8 mouse cellular contexts compared by ENCODE assay signal in genomic region chr17:63501091-63501490, GRCm38 (mm10). TPM values are rescaled to one million over a fixed set of nuclear protein-coding genes. Genes with fewer than 3 reads are reported as not detected.
DNase-seq lines count a peak whose midpoint lies in the region; ATAC-seq and TF ChIP-seq lines count a peak whose summit lies in the region.

No protein-coding gene starts in this region.

- peaks cover 20% of the 10 kb centered on the region for H3K4me1 ChIP-seq in heart, postnatal 0 days (ENCODE audit: control insufficient read depth, insufficient read depth)
- H3K4me1 ChIP-seq in brown adipose tissue, adult 24 weeks (ENCODE audit: control insufficient read depth, insufficient read depth, insufficient read length, low read length), result peaks cover 11% of the 10 kb centered on the region; the same call in 1 of the 2 replicates
- H3K4me1 ChIP-seq in hindbrain, embryonic 15.5 days (replicated peaks), result peaks cover 34% of the 10 kb centered on the region
- peaks cover 32% of the 10 kb centered on the region for H3K4me1 ChIP-seq in midbrain, embryonic 13.5 days (replicated peaks)

- H3K9me3 ChIP-seq in heart, postnatal 0 days (replicated peaks; ENCODE audit: control insufficient read depth, low read length), result no peaks in the 10 kb centered on the region
- no peaks in the 10 kb centered on the region for H3K9me3 ChIP-seq in hindbrain, embryonic 15.5 days
- no peaks in the 10 kb centered on the region; the same call in 1 of the 2 replicates for H3K9me3 ChIP-seq in midbrain, embryonic 13.5 days

- TF ChIP-seq EP300 in heart, postnatal 0 days (IDR thresholded peaks at IDR 0.05; ENCODE audit: low read depth), result no peak

- 88% methylated on average over 6 of the region's 6 CpGs for WGBS in heart, postnatal 0 days
- WGBS in hindbrain, embryonic 15.5 days, result 95% methylated on average over 6 of the region's 6 CpGs
- 95% methylated on average over 6 of the region's 6 CpGs for WGBS in midbrain, embryonic 13.5 days

- intact Hi-C loops in heart, postnatal 25 days (cut with DNase I), result loop anchor here (5.0 kb wide), 1 partner anchor 1101 kb away; the partner anchor contains the start of gene Man2a1

- no peak for TF ChIP-seq CTCF in heart, postnatal 0 days (IDR thresholded peaks at IDR 0.05; ENCODE audit: low read depth)

- peak overlapping the region; percentile 77; the same call in 1 of the 2 replicates for H3K4me2 ChIP-seq in heart, postnatal 0 days (ENCODE audit: low read depth, low read length)
- peak overlapping the region; percentile 71 for H3K4me2 ChIP-seq in hindbrain, embryonic 15.5 days
- H3K4me2 ChIP-seq in midbrain, embryonic 13.5 days (replicated peaks), result peak overlapping the region; percentile 72

- H3K4me3 ChIP-seq in heart, postnatal 0 days (ENCODE audit: low read depth, low read length), result peak overlapping the region; percentile 84; the same call in 1 of the 2 replicates
- no peak overlapping the region for H3K4me3 ChIP-seq in brown adipose tissue, adult 24 weeks (ENCODE audit: insufficient read depth, low read depth, low read length)
- H3K4me3 ChIP-seq in hindbrain, embryonic 15.5 days, result peak overlapping the region; percentile 92
- peak overlapping the region; percentile 97 for H3K4me3 ChIP-seq in midbrain, embryonic 13.5 days (replicated peaks)

- no peaks in the 10 kb centered on the region for H3K36me3 ChIP-seq in heart, postnatal 0 days (replicated peaks; ENCODE audit: control insufficient read depth, insufficient read depth, low read length)
- H3K36me3 ChIP-seq in hindbrain, embryonic 15.5 days, result no peaks in the 10 kb centered on the region
- no peaks in the 10 kb centered on the region for H3K36me3 ChIP-seq in midbrain, embryonic 13.5 days

- H3K27me3 ChIP-seq in heart, postnatal 0 days (ENCODE audit: control insufficient read depth, insufficient read depth, low read length), result no peaks in the 10 kb centered on the region
- no peaks in the 10 kb centered on the region for H3K27me3 ChIP-seq in hindbrain, embryonic 15.5 days
- no peaks in the 10 kb centered on the region for H3K27me3 ChIP-seq in midbrain, embryonic 13.5 days

- peak overlapping the region; percentile 95; the same call in 1 of the 2 replicates for H3K27ac ChIP-seq in heart, postnatal 0 days (ENCODE audit: low read depth)
- peak overlapping the region; percentile 58; the same call in 1 of the 2 replicates for H3K27ac ChIP-seq in brown adipose tissue, adult 24 weeks (replicated peaks; ENCODE audit: low read depth, low read length)
- H3K27ac ChIP-seq in hindbrain, embryonic 15.5 days (replicated peaks), result peak overlapping the region; percentile 96; the same call in 1 of the 2 replicates
- no peak overlapping the region for H3K27ac ChIP-seq in midbrain, embryonic 13.5 days

- ATAC-seq in heart, postnatal 0 days (ENCODE audit: insufficient read depth, low read depth), result no peak
- ATAC-seq in hindbrain, embryonic 15.5 days (ENCODE audit: low FRiP score, low read depth), result no peak
- ATAC-seq in midbrain, embryonic 13.5 days, result no peak
- no peak for ATAC-seq in activated CD4-positive, CD25-positive, alpha-beta regulatory T cell, adult 4 months

- no peak for DNase-seq in heart, postnatal 0 days (ENCODE audit: low spot score)
- DNase-seq in heart, postnatal 25 days (ENCODE audit: low spot score), result no peak
- DNase-seq in adrenal gland, postnatal 10 days, result no peak
- no peak for DNase-seq in thymus, postnatal 36 days

- no peak overlapping the region for H3K9ac ChIP-seq in heart, postnatal 0 days (replicated peaks; ENCODE audit: low read depth, low read length)
- H3K9ac ChIP-seq in hindbrain, embryonic 15.5 days, result no peak overlapping the region
- H3K9ac ChIP-seq in midbrain, embryonic 13.5 days (replicated peaks), result no peak overlapping the region

RNA-seq across cellular contexts. Expression of gene Fbxl17, which starts 1.3 kb away (rescaled TPM):
- 20.5 and 26.3 TPM in 2 replicates for total RNA-seq in heart, postnatal 0 days (2014; rRNA removed; ENCODE audit: low replicate concordance)
- polyA plus RNA-seq in heart, postnatal 0 days (2015; fragmentation: Nextera tagmentation; extraction: Ambion mirVana), result 10.4 and 11.4 TPM in 2 replicates
- 10 to 100 TPM; 23.5 to 25.5 TPM for total RNA-seq in heart, postnatal 25 days (2021)
- polyA plus RNA-seq in brown adipose tissue, adult 24 weeks (2012; ENCODE audit: insufficient read depth, insufficient read length, missing spikeins), result 9.7 and 11.4 TPM in 2 replicates
- polyA plus RNA-seq in hindbrain, embryonic 15.5 days (2015; fragmentation: Nextera tagmentation; extraction: Ambion mirVana), result 13.6 and 32.0 TPM in 2 replicates
- 28.5 and 29.0 TPM in 2 replicates for polyA plus RNA-seq in midbrain, embryonic 13.5 days (2015; fragmentation: Nextera tagmentation; extraction: Ambion mirVana)
- total RNA-seq in adrenal gland, postnatal 10 days (2021), result 10 to 100 TPM; 25.0 to 32.7 TPM
- polyA plus RNA-seq in activated CD4-positive, CD25-positive, alpha-beta regulatory T cell, adult 4 months (2017; shearing (Covaris generic)), result 10 to 100 TPM in 1 of 2 experiments, 1 to 10 TPM in 1; 5.1 to 10.1 TPM
